Mouse (Mus musculus) kidney, embryonic 14.5 days (tissue): ENCODE data around the gene Slc25a36. TPM values are rescaled to one million over a fixed set of nuclear protein-coding genes. Genes with fewer than 3 reads are reported as not detected.
A peak's percentile ranks its signal among the peaks of the same experiment; 100 is the strongest.

Experiments used
- ATAC-seq: fragments of 200-750 bp; cut with Nextera tagmentation; 2 replicates; pipeline ENCODE4 v1.8.0; 2017; ENCODE audit warnings: moderate number of reproducible peaks, mild to moderate bottlenecking, moderate TSS enrichment, moderate library complexity; ENCODE audit not compliant: low FRiP score, low TSS enrichment
- H3K27ac ChIP-seq: fragments of 300-500 bp; sonication (generic); 2 replicates; pipeline ENCODE4 v1.5.1; 2014; ENCODE audit warnings: low read depth, mild to moderate bottlenecking, low read length, moderate library complexity, mixed read lengths
- H3K27me3 ChIP-seq: fragments of 300-500 bp; sonication (generic); 2 replicates; pipeline ENCODE4 v1.6.1; 2014; ENCODE audit warnings: mild to moderate bottlenecking, low read length; ENCODE audit not compliant: control insufficient read depth, insufficient read depth
- H3K36me3 ChIP-seq: fragments of 300-500 bp; sonication (generic); 2 replicates; pipeline ENCODE4 v1.6.1; 2014; ENCODE audit warnings: low read length, mixed read lengths; ENCODE audit not compliant: control insufficient read depth, insufficient read depth
- H3K4me1 ChIP-seq: fragments of 300-500 bp; sonication (generic); 2 replicates; pipeline ENCODE4 v1.6.1; 2014; ENCODE audit warnings: low read length, mixed read lengths; ENCODE audit not compliant: control insufficient read depth, insufficient read depth
- H3K4me2 ChIP-seq: fragments of 300-500 bp; sonication (generic); replicated peaks from 2 replicates; pipeline ENCODE4 v1.6.1; 2014; ENCODE audit warnings: low read depth, mild to moderate bottlenecking, low read length
- H3K4me3 ChIP-seq: fragments of 300-500 bp; sonication (generic); 2 replicates; pipeline ENCODE4 v1.5.1; 2014; ENCODE audit warnings: mild to moderate bottlenecking, low read length
- H3K9ac ChIP-seq: fragments of 300-500 bp; sonication (generic); 2 replicates; pipeline ENCODE4 v1.6.1; 2014; ENCODE audit warnings: low read depth, mild to moderate bottlenecking, low read length, moderate library complexity
- H3K9me3 ChIP-seq: fragments of 300-500 bp; sonication (generic); 2 replicates; pipeline ENCODE4 v1.6.1; 2016; ENCODE audit warnings: low read length; ENCODE audit not compliant: control insufficient read depth
- WGBS: fragments of 180-500 bp; shearing (Covaris S2); extraction: QIAGEN DNeasy Blood & Tissue Kit; methylation state at CpG from one replicate; pipeline ENCODE4 v1.1.7; 2014; 5-methylcytosine and 5-hydroxymethylcytosine counted together
- polyA plus RNA-seq: library from polyadenylated mRNA; unstranded; fragments of >200 nt; fragmentation: Nextera tagmentation; extraction: Ambion mirVana; gene quantifications from 2 replicates; pipeline ENCODE4 v1.2.1, GENCODE M21; 2014

Slc25a36 gene
- polyA plus RNA-seq, 1 experiment from 2014 or later: 110 TPM

DNA sequence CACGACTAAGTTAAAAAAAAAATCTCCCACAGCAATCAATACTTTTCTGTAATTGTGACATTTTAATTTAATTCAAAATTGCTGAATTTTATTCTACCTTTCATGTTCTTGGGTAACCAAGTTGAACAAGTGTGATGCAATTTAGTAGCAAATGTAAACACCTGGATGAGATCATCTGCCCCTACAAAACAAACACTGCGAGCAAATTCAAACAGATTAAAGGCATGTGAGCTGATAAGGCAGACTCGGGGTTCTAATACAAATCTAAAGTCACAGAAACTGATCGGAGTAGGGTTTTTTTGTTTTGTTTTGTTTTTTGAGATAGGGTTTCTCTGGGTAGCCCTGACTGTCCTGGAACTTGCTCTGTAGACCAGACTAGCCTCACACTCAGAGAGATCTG lies 12.0 kb downstream of the Slc25a36 start:
- Histone ChIP-seq H3K4me2 (no peak overlapping the region), H3K4me3 (no peak overlapping the region), H3K4me1 (no peaks in the 10 kb centered on the region), H3K27me3 (no peaks in the 10 kb centered on the region), H3K9me3 (no peaks in the 10 kb centered on the region), H3K9ac (no peak overlapping the region), H3K36me3 (peaks cover 45% of the 10 kb centered on the region; the same call in 1 of the 2 replicates), H3K27ac (no peak overlapping the region)
- 91% methylated on average over 4 of the region's 4 CpGs for WGBS
- no peak for ATAC-seq

DNA sequence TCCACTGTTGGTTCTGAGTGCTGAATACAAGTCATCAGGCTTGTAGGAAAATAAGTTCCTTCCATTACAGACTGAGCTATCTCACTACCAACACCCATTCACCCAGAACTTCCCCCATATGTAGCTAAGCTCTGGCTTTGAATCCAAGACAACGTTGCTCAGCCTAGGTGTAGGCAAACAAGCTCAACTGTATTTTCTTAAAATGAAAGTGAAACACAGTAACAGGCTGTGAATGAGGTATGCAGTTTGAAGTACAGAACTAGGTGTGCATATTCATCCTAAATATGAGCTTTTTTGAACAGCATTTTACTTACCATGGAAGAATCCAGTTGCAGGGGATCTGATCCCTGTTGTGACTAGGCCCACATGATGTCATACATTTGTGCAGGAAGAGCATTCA lies 14.8 kb downstream of the Slc25a36 start:
- 98% methylated on average over 1 of the region's 1 CpGs for WGBS
- Histone ChIP-seq H3K27ac (no peak overlapping the region), H3K36me3 (peaks cover 53% of the 10 kb centered on the region; the same call in 1 of the 2 replicates), H3K27me3 (no peaks in the 10 kb centered on the region), H3K4me1 (no peaks in the 10 kb centered on the region), H3K9me3 (no peaks in the 10 kb centered on the region), H3K9ac (no peak overlapping the region), H3K4me2 (no peak overlapping the region), H3K4me3 (no peak overlapping the region)
- ATAC-seq: no peak

DNA sequence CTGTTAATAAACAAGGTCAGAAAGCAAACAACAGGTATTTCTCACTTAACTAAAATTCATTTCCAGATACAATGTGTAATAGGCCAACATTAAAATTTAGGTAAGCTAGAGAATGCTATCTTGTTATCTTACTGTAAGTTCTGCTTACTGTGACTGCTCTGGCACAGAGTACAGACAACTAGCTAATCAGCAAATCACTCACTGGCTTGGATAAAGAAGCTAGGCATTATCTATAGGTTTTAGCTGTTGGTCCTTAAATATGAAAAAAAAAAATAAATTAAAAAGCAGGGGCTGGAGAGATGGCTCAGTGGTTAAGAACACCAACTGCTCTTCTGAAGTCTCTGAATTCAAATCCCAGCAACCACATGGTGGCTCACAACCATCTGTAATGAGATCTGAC lies 23.1 kb downstream of the Slc25a36 start:
- no peaks in the 10 kb centered on the region for H3K9me3 ChIP-seq
- H3K27me3 ChIP-seq: no peaks in the 10 kb centered on the region
- ATAC-seq: no peak
- no peak overlapping the region for H3K4me3 ChIP-seq
- H3K4me1 ChIP-seq: no peaks in the 10 kb centered on the region
- H3K9ac ChIP-seq: no peak overlapping the region
- H3K4me2 ChIP-seq: no peak overlapping the region
- H3K27ac ChIP-seq: no peak overlapping the region
- H3K36me3 ChIP-seq: peaks cover 34% of the 10 kb centered on the region

DNA sequence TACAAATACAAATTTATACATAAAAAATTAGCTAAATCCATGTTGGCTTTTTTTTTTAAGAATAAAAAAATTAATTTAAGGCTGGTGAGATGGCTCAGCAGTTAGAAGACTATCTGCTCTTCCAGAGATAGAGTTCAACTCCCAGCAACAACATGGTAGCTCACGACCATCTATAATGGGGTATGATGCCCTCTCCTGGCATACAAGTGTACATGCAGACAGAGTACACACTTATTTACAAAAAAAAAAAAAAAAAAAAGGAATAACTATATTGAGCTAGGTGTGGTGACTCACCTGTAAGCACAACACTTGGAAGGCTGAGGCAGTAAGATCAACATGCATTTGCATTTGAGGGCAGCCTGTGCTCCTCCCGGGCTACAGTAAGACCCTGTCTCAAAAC lies 26.3 kb downstream of the Slc25a36 start:
- WGBS: 91% methylated on average over 2 of the region's 2 CpGs
- H3K27ac ChIP-seq: no peak overlapping the region
- no peak overlapping the region for H3K4me2 ChIP-seq
- no peak overlapping the region for H3K4me3 ChIP-seq
- no peaks in the 10 kb centered on the region for H3K9me3 ChIP-seq
- H3K4me1 ChIP-seq: no peaks in the 10 kb centered on the region
- H3K36me3 ChIP-seq: peaks cover 47% of the 10 kb centered on the region
- ATAC-seq: no peak
- no peak overlapping the region for H3K9ac ChIP-seq
- no peaks in the 10 kb centered on the region for H3K27me3 ChIP-seq

DNA sequence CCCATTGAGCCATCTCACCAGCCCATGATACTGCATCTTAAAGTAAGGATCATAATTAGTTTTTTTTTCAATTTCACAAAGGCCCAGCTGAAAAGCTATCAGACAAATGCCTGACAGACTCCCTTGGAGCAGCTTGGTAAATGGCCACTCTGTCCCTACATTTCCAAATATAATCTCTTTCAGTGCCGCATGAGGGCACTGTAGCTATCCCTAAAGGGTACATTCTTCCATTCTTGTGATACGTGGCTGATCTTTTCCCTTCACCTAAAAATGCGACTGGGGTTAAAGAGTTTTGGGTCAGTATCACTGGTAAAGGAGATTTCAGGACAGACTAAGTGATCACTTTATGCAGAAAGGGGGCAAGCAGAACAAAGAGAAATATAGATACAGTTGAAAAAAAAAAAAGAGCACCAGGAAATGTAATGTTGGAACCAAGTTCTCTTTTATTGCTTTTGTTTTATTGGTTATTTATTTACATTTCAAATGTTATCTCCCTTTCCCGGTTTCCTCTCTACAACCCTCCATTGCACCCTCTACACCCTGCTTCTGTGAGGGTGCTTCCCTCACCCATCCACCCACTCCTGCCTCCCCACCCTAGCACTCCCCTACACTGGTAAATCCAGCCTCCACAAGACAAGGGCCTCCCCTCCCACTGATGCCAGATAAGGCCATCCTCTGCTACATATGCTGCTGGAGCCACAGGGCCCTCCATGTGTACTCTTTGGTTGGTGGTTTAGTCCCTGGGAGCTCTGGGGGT lies 29.7 kb downstream of the Slc25a36 start:
- no peaks in the 10 kb centered on the region for H3K27me3 ChIP-seq
- H3K9ac ChIP-seq: no peak overlapping the region
- no peaks in the 10 kb centered on the region for H3K4me1 ChIP-seq
- H3K4me3 ChIP-seq: no peak overlapping the region
- H3K27ac ChIP-seq: no peak overlapping the region
- WGBS: 83% methylated on average over 4 of the region's 4 CpGs
- no peak overlapping the region for H3K4me2 ChIP-seq
- H3K36me3 ChIP-seq: peaks cover 59% of the 10 kb centered on the region
- no peaks in the 10 kb centered on the region for H3K9me3 ChIP-seq
- no peak for ATAC-seq

DNA sequence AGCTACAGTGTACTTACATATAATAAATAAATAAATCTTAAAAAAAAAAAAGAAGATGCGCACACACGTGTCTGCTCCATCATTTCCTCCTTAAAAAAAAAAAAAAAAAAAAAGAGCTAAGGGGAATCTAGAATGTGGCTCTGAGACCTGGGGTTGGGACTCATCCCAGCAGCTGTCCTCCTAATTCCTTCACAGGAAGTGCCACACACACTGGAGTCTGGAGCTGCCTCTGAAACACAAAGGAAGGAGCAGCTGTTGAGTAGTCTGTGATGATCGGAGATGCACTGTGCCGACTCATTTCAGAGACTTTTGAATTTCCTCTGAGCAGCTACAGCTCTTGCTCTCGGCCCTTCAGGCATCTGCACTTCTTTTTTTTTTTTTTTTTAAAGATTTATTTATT lies 41.0 kb downstream of the Slc25a36 start:
- no peak overlapping the region for H3K9ac ChIP-seq
- H3K27ac ChIP-seq: no peak overlapping the region
- no peaks in the 10 kb centered on the region for H3K27me3 ChIP-seq
- ATAC-seq: no peak
- no peaks in the 10 kb centered on the region for H3K4me1 ChIP-seq
- H3K9me3 ChIP-seq: no peaks in the 10 kb centered on the region
- peaks cover 12% of the 10 kb centered on the region for H3K36me3 ChIP-seq
- H3K4me3 ChIP-seq: no peak overlapping the region
- 87% methylated on average over 5 of the region's 5 CpGs for WGBS
- H3K4me2 ChIP-seq: no peak overlapping the region

DNA sequence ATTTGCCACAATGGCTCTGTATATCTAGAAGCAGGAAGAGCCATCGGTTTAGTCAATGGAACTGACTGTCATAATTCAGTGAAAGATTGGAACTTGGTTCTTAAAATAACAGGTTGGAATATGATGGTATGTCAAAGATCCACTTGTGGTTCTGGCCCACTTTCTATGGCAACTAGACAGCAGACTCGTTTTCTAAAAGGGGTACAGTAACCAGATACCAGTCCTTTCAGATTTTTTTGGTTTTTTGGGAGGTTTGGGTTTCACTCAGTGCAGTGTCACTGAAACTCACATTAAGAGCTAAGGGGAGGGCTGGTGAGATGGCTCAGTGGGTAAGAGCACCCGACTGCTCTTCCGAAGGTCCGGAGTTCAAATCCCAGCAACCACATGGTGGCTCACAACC lies 41.5 kb downstream of the Slc25a36 start:
- Histone ChIP-seq H3K4me2 (no peak overlapping the region), H3K36me3 (peaks cover 9% of the 10 kb centered on the region), H3K4me3 (no peak overlapping the region), H3K9ac (no peak overlapping the region), H3K27ac (no peak overlapping the region), H3K9me3 (no peaks in the 10 kb centered on the region), H3K27me3 (no peaks in the 10 kb centered on the region), H3K4me1 (no peaks in the 10 kb centered on the region)
- ATAC-seq: no peak
- WGBS: 90% methylated on average over 5 of the region's 5 CpGs

DNA sequence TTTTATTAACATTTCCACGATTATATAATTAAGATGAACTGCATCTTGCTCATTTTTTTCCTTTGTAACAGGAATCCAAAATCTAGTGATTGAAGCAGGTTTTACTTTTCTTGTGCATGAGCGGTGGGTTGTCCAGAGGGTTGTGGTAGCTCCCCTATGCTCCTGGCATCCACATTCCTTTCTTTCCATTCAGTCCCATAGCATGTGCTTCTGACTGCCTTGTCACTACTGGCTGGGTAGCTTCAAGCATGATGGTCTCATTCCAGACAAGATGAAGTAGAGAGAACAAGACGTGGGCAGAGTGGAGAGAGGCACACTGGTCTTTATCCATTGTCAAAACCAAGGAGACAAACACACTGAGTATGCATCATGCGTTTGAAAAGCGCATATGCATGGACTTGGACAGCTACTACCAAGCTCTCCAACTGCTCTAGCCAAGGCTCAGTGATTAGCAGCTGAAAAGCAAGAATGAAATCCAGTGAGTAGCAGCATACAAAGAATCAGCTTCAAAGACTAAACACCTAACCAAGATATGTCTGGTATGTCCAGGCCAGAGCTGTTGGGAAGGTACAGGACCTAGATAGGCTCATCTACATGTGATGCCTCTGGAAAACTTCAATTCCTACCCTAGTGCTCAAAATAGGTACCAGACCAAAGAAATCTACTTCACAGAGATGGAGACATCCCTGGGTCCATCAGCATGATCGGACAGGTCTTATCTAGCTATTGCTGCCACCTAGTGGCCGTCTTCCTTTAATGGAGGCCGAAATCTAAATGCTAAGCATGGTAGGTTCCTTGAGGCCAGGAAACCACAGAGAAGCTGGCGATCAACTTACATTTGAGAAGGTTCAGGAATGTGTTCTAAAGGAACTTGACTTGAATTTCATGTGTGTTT lies 42.5 kb downstream of the Slc25a36 start:
- WGBS: 56% methylated on average over 9 of the region's 9 CpGs
- no peaks in the 10 kb centered on the region for H3K27me3 ChIP-seq
- peak; percentile 81 for ATAC-seq

DNA sequence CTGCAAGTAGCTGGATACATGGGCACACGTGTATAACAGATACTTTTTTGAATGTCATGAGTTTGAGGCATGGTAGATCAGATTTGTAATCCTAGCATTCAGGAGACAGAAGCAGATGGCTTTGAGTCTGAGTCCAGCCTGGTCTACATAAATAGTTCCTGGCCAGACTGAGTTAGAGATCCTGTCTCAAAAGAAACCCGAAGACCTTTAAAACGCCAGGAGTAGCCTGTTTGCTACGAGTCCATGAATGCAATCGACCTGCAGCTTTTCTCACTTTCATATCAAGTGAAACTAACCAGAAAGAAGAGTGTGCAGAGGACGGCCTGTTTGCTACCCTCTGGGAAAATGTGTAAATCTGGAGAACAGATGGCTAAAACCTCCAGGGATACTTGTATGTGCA lies 43.2 kb downstream of the Slc25a36 start:
- Histone ChIP-seq H3K27me3 (no peaks in the 10 kb centered on the region), H3K27ac (no peak overlapping the region), H3K4me1 (no peaks in the 10 kb centered on the region), H3K36me3 (peaks cover 7% of the 10 kb centered on the region), H3K9ac (no peak overlapping the region), H3K9me3 (no peaks in the 10 kb centered on the region), H3K4me2 (no peak overlapping the region), H3K4me3 (no peak overlapping the region)
- 88% methylated on average over 6 of the region's 6 CpGs for WGBS
- no peak for ATAC-seq

More for the DNA sequence above, 42.5 kb downstream of the Slc25a36 start:
- H3K4me2 ChIP-seq: no peak overlapping the region
- H3K9ac ChIP-seq: no peak overlapping the region
- no peak overlapping the region for H3K27ac ChIP-seq
- no peaks in the 10 kb centered on the region for H3K9me3 ChIP-seq
- no peak overlapping the region for H3K4me3 ChIP-seq
- no peaks in the 10 kb centered on the region for H3K4me1 ChIP-seq
- H3K36me3 ChIP-seq: peaks cover 7% of the 10 kb centered on the region
